Mouse (Mus musculus) heart, postnatal 0 days (tissue): ENCODE results near the gene Glt6d1.

Experiments used
- CTCF ChIP-seq: IDR thresholded peaks from 2 replicates; pipeline ENCODE4 v1.5.1; 2016; ENCODE audit warnings: antibody characterized with exemption, control low read depth, low read depth
- EP300 ChIP-seq: IDR thresholded peaks from 2 replicates; pipeline ENCODE4 v1.6.1; 2016; ENCODE audit warnings: antibody characterized with exemption, low read depth

DNA sequence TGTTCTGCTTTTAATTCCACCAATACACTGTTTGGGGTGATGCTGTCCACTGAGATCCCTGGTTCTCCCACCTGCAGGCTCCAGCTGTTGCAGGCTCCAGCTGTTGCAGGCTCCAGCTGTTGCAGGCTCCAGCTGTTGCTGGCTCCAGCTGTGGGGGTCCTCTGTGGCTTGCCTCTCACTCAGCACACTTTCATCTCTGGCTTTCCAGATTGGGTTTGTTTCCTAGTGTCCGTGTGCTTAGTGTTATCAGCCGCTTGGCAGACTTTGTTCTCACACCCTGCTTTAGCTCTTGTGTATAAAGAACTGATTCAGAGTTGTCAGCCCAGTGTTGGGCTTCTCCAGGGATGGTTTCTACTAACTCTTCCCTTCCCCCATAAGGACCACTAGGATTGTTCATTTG is 18.0 kb downstream of the Glt6d1 start:
- TF ChIP-seq CTCF (no peak), EP300 (no peak)
